Mouse (Mus musculus) bone marrow, adult 2 months (tissue): ENCODE data around the gene Gm19426. TPM values are rescaled to one million over a fixed set of nuclear protein-coding genes. Genes with fewer than 3 reads are reported as not detected.

Experiments
- H3K27ac ChIP-seq: fragments of 200-500 bp; 2 replicates; pipeline ENCODE4 v1.5.1; 2012; ENCODE audit warnings: low read depth, mild to moderate bottlenecking, control low read depth, inconsistent platforms, low read length; ENCODE audit not compliant: control insufficient read depth, poor library complexity, insufficient read depth
- H3K4me1 ChIP-seq: fragments of 200-500 bp; 2 replicates; pipeline ENCODE4 v1.6.1; 2011; ENCODE audit warnings: low read length; ENCODE audit not compliant: control insufficient read depth, insufficient read depth
- H3K4me3 ChIP-seq: fragments of 200-500 bp; replicated peaks from 2 replicates; pipeline ENCODE3; 2011; ENCODE audit warnings: mild to moderate bottlenecking, low read depth, low read length, control low read depth; ENCODE audit not compliant: control insufficient read depth
- CTCF ChIP-seq: fragments of 200-500 bp; IDR thresholded peaks from 2 replicates; pipeline ENCODE4 v1.5.1; 2011; ENCODE audit warnings: low read length, control low read depth; ENCODE audit not compliant: control insufficient read depth, insufficient read depth
- POLR2A ChIP-seq: fragments of 200-500 bp; IDR thresholded peaks from 2 replicates; pipeline ENCODE4 v1.6.1; 2011; ENCODE audit warnings: low read depth, mild to moderate bottlenecking, control low read depth, low read length, borderline replicate concordance; ENCODE audit not compliant: control insufficient read depth
- WGBS: fragments of 180-500 bp; shearing (Covaris S2); methylation state at CpG from one replicate; pipeline ENCODE4 v1.1.7; 2018; 5-methylcytosine and 5-hydroxymethylcytosine counted together
- polyA plus RNA-seq: library from polyadenylated mRNA; stranded (reverse); fragments of >200 nt; gene quantifications from 2 replicates; pipeline ENCODE4 v1.2.4, GENCODE M21; 2011; ENCODE audit warnings: low replicate concordance; ENCODE audit not compliant: missing spikeins, insufficient read depth, insufficient read length

Gene Gm19426
- not detected in 2 replicates for polyA plus RNA-seq

GRCm38 (mm10) chr2:84743561-84743960 lies at the start of gene Gm19426:
TSS of gene Gm19426 (minus strand) at chr2:84743655.
- peaks cover 1% of the 10 kb centered on the region; the same call in 1 of the 2 replicates for H3K4me1 ChIP-seq
- H3K4me3 ChIP-seq, result peak within 1 kb of the TSS; percentile 41
- TF ChIP-seq POLR2A (no peak), CTCF (no peak)
- no peak within 1 kb of the TSS for H3K27ac ChIP-seq
- WGBS, result 2% methylated on average over 25 of the region's 25 CpGs

DNA sequence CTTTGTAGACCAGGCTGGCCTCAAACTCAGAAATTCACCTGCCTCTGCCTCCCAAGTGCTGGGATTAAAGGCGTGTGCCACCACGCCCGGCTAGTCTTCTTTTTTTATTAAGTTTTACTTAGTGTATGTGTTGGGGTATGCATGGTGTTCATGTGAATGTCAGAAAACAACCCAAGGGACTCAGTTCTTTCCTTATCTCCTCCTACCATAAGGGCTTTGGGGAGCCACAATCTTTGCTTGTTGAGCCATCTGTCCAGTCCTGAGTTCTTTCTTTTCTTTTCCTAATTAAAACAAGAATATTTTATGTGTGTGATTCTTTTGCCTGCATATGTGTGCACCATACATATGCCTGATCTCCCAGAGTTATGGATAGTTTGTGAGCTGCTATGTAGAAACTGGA lies 49.7 kb upstream of the Gm19426 start:
- no peaks in the 10 kb centered on the region for H3K4me1 ChIP-seq
- no peak for TF ChIP-seq CTCF
- no peak for TF ChIP-seq POLR2A
- 55% methylated on average over 3 of the region's 3 CpGs for WGBS
- no peak overlapping the region for H3K27ac ChIP-seq
- no peak overlapping the region for H3K4me3 ChIP-seq

GRCm38 (mm10) chr2:84792516-84792915 lies 49.1 kb upstream of the Gm19426 start:
- H3K27ac ChIP-seq, result no peak overlapping the region
- no peak overlapping the region for H3K4me3 ChIP-seq
- no peak for TF ChIP-seq POLR2A
- no peak for TF ChIP-seq CTCF
- H3K4me1 ChIP-seq, result no peaks in the 10 kb centered on the region
- 59% methylated on average over 3 of the region's 3 CpGs for WGBS

- H3K4me3 ChIP-seq, result no peak overlapping the region
- 83% methylated on average over 9 of the region's 9 CpGs for WGBS
- TF ChIP-seq CTCF (no peak), POLR2A (no peak)
- H3K27ac ChIP-seq, result no peak overlapping the region
- H3K4me1 ChIP-seq, result no peaks in the 10 kb centered on the region
Observed at GRCm38 (mm10) chr2:84790418-84790817, 47.0 kb upstream of the Gm19426 start.

DNA sequence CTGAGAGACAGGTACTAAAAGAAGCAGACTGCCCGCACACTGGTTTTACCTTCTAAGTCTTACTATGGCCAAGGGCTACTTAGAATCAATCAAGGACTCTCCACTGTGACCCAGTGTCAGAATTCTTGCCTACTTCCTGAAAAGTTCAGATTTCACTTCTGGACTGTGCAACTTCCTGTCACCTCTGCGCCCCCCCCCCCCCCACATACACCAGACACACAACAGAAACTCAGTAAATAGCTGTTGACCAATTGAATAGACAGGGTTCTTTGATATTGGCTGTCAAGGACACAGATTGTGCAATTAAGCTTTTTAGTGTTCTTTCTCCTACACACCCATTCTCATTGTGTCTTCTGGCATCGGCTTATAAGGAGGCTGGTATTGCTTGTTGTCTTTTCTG lies 44.9 kb upstream of the Gm19426 start:
- 48% methylated on average over 3 of the region's 3 CpGs for WGBS
- Histone ChIP-seq H3K27ac (no peak overlapping the region), H3K4me1 (no peaks in the 10 kb centered on the region), H3K4me3 (no peak overlapping the region)
- TF ChIP-seq CTCF, result no peak
- TF ChIP-seq POLR2A, result no peak

GRCm38 (mm10) chr2:84783840-84784566 lies 40.5 kb upstream of the Gm19426 start:
- TF ChIP-seq POLR2A, result no peak
- TF ChIP-seq CTCF, result no peak
- no peaks in the 10 kb centered on the region for H3K4me1 ChIP-seq
- H3K4me3 ChIP-seq, result no peak overlapping the region
- WGBS, result 63% methylated on average over 3 of the region's 3 CpGs
- no peak overlapping the region for H3K27ac ChIP-seq

DNA sequence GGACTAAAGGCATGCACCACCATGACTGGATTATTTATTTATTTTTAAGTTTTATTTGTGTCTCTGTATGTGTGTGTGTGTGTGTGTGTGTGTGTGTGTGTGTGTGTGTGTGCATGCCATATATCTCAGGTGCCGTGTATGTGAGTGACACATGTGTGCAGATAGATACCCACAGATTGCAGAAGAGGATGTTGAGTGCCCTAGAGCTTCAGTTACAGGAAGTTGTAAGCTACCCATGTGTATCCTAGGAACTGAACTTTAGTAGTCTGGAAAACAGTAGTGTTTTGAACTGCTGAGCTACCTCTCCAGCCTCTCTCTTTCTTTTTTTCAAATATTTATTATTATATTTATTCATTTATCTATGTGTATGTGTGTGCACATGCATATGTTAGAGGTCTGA lies 39.9 kb upstream of the Gm19426 start:
- WGBS, result 0% methylated on average over 1 of the region's 1 CpGs
- H3K4me3 ChIP-seq, result no peak overlapping the region
- H3K4me1 ChIP-seq, result no peaks in the 10 kb centered on the region
- TF ChIP-seq POLR2A (no peak), CTCF (no peak)
- H3K27ac ChIP-seq, result no peak overlapping the region

DNA sequence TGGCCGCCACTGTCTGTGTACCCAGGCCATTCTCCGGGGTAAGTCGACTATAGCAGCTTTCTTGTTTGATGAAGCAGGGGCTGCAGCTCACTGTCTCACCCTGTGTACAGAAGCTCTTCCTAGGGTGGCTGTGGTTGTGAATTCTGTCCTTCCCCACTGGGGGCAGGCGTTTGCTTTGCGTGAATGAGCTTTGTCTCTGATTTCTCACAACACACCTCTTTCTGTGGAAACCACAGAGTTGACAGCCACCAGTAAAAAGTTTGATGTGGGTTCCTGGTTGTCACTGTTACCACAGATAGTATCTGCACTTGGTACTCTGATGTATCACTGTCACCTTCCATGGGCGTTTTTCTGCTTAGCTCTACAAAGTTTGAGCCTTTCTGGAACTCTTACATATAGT lies 35.8 kb upstream of the Gm19426 start:
- WGBS, result 29% methylated on average over 6 of the region's 6 CpGs
- H3K27ac ChIP-seq, result no peak overlapping the region
- TF ChIP-seq CTCF (peak; percentile 29; the same call in 1 of the 2 replicates), POLR2A (no peak)
- no peak overlapping the region for H3K4me3 ChIP-seq
- no peaks in the 10 kb centered on the region for H3K4me1 ChIP-seq

DNA sequence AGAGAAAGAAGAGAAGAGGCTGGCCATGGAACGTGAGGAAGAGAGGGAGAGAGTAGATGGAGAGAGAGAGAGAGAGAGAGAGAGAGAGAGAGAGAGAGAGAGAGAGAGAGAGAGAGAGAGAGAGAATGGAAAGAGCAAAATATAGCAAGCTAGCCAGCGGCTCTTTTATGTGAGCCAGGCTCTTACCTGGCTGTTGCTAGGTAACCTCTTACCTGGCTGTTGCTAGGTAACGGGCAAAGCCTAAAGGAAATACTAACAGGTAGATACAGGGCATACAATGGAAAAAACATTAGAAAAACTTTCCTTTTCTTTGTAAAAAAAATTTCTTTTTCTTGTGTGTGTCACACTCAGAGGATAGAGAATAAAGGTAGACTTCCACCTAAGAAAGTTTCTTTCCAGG lies 34.3 kb upstream of the Gm19426 start:
- Histone ChIP-seq H3K27ac (no peak overlapping the region), H3K4me3 (no peak overlapping the region), H3K4me1 (no peaks in the 10 kb centered on the region)
- TF ChIP-seq CTCF (no peak), POLR2A (no peak)
- WGBS, result 86% methylated on average over 3 of the region's 3 CpGs
